Mouse (Mus musculus) cerebellum, adult 9-11 months (tissue): Measurements from ENCODE around the gene Otx2.
"Not testable (repeated sequence)": the region's sequence is repeated elsewhere in the genome, so short reads cannot be mapped to it uniquely, and the experiment has no call there.

ENCODE experiments used
- DNase-seq: peaks from one replicate; pipeline ENCODE4 v3.0.0; 2022

The Otx2 gene

DNA sequence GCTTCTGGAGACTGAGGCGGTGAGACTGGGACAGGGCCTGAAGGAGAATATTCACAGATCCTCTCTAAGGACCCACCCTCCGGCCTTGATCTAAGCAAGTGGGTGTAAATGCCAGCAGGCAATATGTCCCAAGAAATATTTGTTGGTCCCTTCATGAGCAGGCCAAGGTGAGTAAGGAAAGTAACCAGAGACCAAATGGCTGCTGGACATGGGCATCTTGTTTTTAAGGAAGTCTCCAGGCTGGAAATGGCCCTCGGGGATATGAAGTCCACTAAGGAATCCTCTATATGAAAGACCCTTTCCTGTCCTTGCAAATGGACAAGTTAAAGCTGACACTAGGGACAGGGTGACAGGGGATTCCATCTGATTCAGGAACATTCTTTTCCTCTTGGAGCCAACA lies 20.5 kb downstream of the Otx2 start:
- DNase-seq, result no peak

GRCm38 (mm10) chr14:48652256-48652655 lies 21.4 kb downstream of the Otx2 start:
- DNase-seq, result no peak

GRCm38 (mm10) chr14:48651471-48652211 lies 22.0 kb downstream of the Otx2 start:
- DNase-seq, result no peak

GRCm38 (mm10) chr14:48641462-48642395 lies 31.9 kb downstream of the Otx2 start:
- DNase-seq, result peak; percentile 17

GRCm38 (mm10) chr14:48633141-48633540 lies 40.5 kb downstream of the Otx2 start:
- no peak for DNase-seq

DNA sequence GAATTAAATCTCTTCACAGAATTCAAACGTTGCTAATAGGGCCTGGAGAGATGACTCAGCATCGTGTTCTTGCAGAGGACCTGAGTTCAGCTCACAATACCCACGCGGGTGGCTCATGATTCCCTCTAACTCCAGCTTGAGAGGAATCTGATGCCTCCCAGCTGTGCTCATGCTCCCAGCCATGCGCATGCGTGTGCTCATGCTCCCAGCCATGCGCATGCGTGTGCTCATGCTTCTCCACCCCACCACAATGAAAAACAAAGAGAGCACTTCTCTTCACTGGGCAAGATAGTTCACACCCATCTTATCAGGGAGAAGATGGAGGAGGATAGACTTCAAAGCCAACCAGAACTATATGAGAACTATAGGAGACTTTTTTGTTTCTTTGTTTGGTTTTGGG lies 41.3 kb downstream of the Otx2 start:
- no peak for DNase-seq

GRCm38 (mm10) chr14:48631486-48631885 lies 42.1 kb downstream of the Otx2 start:
- no peak for DNase-seq

- no peak for DNase-seq
Measured at GRCm38 (mm10) chr14:48629404-48629803, 44.2 kb downstream of the Otx2 start.

- DNase-seq, result no peak
Measured at GRCm38 (mm10) chr14:48626271-48626670, 47.3 kb downstream of the Otx2 start.

DNA sequence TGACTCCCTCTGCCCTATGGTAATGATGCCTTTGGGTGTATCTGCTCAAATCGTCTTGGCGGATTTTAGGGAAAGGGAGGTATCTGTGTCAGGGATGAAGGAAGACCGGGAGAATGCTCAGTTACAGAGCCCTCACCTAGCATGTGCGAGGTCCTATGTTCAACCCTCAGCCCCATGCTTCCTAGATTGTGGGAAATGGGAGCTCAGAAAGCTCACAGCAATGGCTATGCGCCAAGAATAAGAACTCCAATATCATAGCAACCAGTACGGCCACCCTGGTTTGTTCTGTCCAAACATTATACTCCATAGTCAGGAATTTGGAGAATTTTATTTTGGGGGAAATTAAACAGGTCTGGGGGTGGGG lies 48.3 kb downstream of the Otx2 start:
- no peak for DNase-seq

DNA sequence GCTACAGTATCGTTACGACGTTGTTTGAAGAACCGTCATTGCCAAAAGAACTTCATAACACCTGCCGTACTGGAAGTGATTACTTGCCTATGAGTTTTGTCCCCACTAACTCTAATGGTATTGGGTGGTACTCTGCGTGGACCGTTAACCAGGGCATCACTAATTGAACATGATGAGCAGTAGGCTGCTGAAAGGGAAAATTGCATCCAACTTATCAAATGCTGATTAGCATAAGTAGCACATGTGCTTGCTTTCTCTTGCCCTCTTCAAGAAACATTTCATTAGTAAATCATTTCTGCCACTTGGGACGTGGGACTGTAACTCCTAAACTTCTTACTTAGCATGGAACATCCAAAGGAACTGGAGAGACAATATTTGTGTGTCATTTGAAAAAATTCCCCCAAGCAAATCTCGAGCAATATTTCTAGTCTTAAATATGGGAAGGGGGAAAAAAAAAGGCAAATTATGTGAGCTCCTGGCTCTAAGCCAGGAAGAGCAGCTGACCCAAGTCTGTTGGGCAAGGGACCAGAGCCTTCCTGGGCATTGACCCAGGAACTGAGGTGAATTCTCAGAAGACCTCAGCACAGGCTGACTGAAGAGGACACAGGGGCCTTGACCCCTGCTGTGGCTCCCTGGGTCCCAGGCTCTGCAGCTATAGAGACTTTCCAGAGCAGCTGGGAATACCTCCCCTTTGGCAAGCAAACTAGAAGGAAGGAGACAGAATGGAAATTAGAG lies 48.9 kb downstream of the Otx2 start:
- DNase-seq, result peak; percentile 64

GRCm38 (mm10) chr14:48622726-48623125 lies 50.9 kb downstream of the Otx2 start:
- DNase-seq, result not testable (repeated sequence)

DNA sequence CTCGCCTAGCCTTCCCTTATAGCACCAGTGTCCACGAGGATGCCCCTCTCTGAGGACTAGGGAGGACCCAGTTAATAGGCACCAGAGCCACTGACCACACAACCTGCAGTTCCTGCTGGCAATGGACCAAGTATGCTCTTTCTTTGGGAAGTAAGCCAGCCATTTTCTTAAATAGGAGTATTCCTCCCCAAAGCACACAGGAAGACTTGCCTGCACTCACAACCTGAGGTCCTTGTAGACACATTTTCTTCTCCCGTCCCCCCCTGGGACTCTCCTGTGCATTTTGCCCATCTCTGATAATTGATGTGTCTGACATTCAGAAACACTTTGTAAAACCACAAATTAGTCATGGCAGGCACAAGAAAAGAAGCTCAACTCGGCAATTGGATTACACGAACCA lies 57.3 kb downstream of the Otx2 start:
- no peak for DNase-seq

DNA sequence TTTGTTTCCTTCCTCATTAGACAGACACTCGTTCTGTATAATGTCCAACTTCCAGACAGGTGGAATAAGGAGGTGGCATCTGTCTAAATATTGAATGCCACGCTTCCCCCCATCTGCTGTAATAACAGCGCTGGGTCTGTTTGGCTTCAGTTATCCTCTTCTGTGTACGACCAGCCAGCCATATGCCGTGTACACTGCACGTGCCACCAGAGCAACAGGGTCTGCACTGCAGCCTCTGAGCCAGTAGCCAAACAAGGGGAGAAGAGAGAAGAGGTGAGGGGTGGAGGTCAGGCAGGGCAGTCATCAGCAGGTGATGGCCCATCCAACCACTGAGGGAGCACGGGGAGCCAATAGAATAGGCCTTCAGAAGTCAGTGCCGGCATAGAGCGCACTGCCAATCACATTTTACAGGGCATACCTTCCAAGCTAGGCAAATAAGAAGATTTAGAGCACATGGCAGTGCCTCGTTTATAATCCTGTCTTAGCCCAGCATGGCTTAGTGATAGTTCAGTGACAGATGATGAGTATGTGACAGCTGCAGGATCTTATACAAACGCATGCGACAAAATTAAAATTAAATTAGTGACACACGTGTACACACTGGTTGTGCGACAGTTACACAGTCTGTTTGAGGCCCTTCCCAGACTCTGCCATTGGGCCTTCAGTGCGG lies 64.8 kb downstream of the Otx2 start:
- no peak for DNase-seq
